Mouse (Mus musculus) liver, embryonic 14.5 days (tissue): ENCODE data around the gene Kirrel3.

Source experiments
- CTCF ChIP-seq: IDR thresholded peaks from 2 replicates; pipeline ENCODE4 v1.5.1; 2016; ENCODE audit warnings: antibody characterized with exemption, low read depth, control low read depth
- EP300 ChIP-seq: IDR thresholded peaks from 2 replicates; pipeline ENCODE4 v1.6.1; 2016; ENCODE audit warnings: antibody characterized with exemption, low read depth

DNA sequence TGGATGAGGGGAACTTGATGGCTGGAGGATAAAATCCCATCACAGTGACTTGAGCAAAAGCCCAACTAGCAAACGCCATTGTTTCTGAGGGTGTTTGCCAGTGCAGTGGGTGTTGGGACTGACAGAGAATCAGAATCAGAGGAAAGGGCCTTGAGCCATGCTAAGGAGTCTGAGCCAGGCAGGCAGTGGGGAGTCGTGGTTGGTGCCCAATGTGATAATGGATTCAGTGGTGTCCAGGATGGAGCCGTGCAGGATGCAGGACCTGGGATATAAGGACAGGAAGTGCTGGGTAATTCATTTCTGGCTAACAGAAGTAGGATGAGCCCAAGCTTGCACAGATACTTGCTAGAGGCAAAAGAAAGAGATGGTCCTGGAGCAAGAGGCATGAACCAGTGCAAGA, 477.9 kb downstream of the Kirrel3 start:
- TF ChIP-seq CTCF, result no peak
- no peak for TF ChIP-seq EP300
